Mouse (Mus musculus) spleen, adult 2 months (tissue): ENCODE measurements around the gene Dhdh.

Source experiments
- CTCF ChIP-seq: fragments of 200-500 bp; IDR thresholded peaks from 2 replicates; pipeline ENCODE4 v1.5.1; 2011; ENCODE audit warnings: mild to moderate bottlenecking, inconsistent platforms; ENCODE audit not compliant: insufficient read depth, insufficient read length, insufficient replicate concordance; ENCODE audit errors: extremely low read depth
- POLR2A ChIP-seq: fragments of 200-500 bp; IDR thresholded peaks from 2 replicates; pipeline ENCODE4 v1.6.1; 2011; ENCODE audit warnings: low read depth, low read length, inconsistent platforms

GRCm38 (mm10) chr7:45462325-45462724, 26.3 kb downstream of the Dhdh start:
- TF ChIP-seq CTCF (no peak), POLR2A (no peak)
